Mouse (Mus musculus) ovary, adult 18-20 months (tissue): ENCODE results near the gene Tom1l1.
"Not testable (repeated sequence)": the region's sequence is repeated elsewhere in the genome, so short reads cannot be mapped to it uniquely, and the experiment has no call there.

Experiments
- DNase-seq: peaks from one replicate; pipeline ENCODE4 v3.0.0; 2022; ENCODE audit warnings: low spot score, mixed read lengths

Tom1l1 gene

DNA sequence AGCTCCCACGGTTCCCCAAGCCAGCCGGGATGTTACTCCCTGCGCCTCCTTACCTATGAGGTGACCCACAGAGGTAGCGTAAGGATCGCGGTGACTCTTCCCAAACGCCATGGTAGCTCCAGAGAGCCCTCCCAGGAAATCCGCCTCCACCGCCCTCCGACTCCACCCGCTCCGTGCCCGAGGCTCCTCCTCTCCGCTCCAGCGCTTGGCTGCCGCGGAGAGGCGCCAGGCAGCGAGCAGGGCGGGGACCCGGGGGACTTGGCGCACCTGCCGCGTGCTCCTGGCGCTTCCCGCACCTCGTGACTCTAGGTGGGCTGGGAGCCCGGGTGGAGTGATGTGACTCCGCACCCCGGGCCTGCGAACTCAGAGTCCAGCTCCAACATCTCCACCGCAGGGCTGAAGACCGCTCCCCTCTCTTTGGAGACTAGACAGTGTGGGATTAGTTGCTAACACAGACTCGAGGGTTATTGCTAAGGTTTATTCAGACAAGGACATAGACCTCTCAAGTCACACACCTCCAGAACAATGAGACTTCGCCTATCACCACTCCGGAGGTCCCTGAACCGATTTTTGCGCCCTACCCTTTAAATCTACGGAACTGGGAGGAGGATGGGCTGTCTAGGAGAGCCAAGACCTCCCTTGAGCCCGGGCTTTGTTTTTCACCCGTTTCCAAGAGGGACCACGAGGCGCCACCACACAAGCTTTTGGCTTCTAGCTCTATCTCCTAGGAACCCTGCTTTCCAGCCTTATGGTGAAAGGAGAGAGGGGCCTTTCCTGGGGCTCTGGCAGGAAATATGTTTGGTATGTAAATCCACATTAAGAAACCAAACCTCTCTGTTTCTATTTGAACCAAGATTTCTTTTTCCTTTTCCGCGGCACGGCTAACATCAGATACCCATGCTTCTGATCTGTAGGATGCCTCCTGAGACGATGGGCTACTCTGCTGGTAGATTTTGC, at the start of gene Tom1l1:
Gene Tom1l1 (minus strand): TSS at position 907 of the 957 bp plus-strand sequence.
- peak; percentile 80 for DNase-seq

DNA sequence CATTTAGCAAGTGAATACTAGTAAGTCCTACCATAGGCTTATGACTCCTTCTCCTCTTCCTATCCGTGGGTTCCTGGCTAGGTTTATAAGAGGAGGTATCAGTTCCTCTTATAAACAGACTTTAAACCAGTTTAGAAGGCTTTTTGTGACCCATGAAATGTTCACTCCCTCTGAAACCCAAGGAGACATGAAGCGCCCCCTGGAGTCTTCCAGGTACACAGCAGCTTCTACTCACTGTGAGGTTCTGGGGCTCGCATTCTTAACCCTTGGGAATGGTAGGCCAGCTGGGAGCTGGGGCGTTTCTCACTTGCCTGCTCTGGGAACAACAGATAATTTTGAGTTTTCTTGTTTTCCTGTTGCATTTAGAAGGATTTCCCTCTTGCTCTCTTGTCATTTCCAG, 45.4 kb upstream of the Tom1l1 start:
- DNase-seq: no peak

DNA sequence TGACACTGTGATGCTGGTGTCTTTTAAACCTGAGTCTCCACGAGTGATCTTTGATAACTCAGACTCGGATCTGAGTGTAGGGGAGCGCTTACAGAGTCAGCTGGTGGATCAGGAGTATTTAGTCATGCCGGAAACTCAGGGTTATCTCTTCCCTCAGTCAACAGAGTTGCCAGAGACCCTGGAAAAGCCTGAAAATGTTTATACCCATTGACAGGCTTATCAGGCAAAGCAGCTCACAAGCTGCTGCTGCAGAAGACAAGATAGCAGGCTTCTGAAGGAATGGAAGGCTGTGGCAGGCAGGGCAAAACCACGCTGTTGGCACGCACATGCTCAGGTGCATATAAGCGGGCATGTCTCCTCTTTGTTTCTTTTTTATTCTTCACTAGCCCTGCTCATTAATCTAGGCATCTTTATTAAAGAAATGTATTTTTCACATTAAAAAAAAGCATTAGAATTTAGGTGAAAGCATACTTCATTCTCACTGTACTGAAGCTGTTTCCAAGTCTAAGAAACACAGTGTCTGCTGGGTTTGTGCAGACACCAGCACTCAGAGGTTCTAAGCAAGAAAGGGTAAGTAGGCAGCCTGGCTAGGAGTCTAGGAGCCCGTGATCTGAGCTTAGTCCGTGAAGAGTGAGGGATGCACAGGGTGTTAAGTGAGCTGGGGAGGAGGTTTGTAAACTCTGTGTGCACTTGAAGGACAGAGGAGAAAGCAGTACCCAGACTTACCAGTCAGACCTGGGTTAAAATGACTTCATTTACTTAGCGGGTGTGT, 39.4 kb upstream of the Tom1l1 start:
- DNase-seq: no peak

DNA sequence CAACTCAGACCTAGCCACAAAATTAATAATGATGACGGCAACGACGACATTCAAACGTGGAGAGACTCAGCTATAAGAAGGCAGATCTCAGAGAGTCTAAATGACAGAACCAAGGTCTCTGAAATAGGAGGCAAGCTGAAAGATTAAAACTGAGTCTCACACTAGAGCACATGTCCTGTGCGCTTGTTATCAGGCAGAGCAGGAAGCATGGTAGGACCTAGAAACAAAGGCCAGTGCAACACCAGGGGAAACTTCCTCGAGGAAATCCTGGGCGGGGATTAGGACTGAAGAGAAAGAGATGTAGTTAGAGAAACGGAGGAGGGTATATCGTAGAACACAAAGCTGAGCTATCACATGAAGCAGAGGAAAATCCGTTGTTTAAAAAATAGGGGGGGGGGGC, 38.6 kb upstream of the Tom1l1 start:
- DNase-seq: no peak

DNA sequence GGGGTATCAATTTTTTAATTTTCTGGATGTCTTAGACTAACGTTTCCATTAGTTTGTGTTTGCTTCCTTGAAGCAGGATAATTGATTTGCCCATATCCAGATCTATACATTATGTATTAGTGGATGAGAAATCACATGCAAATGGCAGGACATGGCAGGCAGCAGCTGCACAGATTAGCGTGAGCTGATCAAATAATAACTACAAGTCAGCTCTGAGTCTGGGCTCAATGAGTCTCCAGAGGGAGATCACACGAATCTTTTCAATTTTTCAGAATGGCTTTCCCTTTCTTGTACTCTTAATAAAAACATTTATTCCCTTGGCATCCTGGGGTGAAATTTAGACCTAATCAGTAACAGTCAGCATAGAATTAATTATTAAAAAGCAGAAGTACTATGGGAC, 34.1 kb upstream of the Tom1l1 start:
- no peak for DNase-seq

DNA sequence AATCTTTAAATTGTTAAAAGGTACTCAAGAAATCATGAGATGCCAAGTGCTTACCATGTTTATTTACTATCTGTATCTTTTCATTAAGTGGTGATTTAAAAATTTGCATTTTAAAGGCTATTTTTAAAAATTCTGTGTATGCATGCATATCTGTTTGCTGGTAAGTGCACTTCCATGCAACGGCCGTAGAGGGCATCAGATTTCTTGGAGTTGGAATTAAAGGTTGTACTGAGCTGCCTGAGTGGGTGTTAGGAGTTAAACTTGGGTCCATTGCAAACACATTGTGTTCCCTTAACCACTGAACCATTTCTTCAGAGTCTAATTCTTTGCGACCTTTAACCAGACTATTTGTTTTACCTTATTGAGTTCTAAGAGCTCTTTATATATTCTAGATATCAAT, 29.6 kb upstream of the Tom1l1 start:
- DNase-seq: no peak

DNA sequence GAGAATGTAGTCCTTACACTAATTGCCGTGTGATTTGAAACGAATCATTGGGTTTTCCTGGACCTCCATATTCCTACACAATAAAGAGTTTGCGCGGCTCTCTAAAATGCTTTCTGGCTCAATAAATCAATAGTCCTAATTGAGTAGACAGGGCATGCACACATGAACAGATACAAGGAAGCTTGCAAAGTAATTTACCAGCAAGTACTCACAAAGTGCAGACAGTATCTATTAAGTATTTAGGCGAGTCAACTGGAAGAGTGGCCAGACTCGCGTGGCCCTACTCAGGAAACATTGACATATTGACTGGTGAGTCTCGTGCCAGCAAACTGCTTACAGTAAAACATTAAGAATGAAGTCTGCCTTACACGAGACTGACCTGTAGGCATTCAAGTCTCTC, 23.4 kb upstream of the Tom1l1 start:
- DNase-seq: no peak

DNA sequence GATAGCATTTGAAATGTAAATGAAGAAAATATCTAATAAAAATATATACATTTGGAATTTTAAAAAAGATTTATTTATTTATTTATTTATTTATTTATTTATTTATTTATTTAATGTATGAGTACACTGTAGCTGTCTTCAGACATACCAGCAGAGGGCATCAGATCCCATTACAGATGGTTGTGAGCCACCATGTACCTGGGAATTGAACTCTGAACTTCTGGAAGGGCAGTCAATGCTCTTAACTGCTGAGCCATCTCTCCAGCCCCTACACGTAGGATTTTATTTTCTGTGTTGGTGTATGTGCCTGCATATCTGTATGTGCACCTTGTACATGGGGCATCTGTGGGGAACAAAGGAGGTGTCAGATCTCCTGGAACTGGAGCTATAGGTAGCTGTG, 19.0 kb upstream of the Tom1l1 start:
- DNase-seq: not testable (repeated sequence)

DNA sequence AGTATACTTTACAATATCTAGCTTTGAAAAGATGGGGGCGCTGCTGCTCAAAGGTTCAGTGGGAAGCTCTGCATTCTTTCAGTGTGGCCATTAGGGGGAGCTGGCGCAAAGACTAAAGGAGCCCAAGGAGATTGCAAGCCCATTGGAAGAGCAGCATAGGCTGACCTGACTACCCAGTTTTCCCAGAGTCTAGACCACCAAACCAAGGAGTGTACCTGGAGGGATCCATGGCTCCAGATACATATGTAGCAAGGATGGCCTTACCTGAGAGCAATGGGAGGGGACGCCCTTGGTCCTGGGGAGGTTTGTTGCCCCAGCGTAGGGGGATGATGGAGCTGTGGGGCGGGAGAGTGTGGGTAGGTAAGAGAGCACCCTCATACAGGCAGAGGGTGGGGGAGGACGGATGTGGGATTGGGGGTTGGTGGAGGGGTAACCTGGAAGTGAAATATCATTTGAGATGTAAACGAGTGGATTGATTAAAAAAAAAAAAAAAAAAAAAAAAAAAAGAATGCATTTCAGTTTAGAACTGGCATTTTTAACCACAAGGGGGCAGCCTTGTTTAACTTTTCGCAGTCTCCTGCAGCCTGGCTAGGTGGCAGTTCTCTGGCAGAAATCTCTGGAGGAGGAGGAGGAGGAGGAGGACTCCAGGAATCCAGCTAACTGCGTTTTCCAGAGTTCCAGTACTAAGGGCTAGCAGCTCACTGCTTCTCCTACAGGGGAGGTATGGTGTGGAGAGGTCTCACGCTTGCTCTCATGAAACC, 9.5 kb upstream of the Tom1l1 start:
- peak; percentile 44 for DNase-seq

DNA sequence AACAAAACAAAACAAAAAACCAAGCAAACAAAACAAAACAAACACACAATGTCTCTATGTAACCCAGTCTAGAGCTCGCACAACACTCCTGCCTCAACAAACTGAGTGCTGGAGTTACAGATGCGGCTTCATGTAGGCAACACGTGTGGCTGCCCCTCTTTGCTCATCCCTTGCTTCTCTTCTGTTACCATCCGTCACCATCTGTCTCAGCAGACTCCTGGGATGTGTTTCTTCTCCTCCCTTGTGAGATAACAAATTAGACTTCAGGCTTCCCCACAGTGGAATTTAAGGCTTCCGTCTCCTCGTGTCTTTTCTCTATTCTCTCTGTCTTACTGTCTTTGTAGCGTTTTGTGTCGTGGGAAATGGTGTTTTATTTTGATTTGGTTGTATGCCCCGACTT, 7.6 kb upstream of the Tom1l1 start:
- no peak for DNase-seq

DNA sequence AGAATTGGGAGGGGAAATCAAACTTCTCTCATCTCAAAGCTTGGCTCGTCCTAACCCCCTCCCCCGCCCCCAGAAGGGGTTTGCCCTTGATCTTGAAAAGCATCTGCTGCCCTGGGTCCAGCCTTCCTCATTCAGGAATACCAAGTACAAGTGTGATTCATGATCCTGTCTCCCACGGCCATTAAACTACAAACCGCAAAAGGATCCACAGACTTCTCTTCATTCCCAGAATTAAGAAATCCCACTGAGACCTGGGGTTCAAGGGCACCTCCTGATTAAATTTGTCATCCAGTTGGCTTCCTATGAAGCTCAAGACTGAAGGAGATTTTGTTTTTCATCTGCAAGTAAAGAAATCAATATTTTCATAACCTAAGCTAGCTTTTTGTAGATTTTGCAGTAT, 6.0 kb upstream of the Tom1l1 start:
- DNase-seq: no peak

DNA sequence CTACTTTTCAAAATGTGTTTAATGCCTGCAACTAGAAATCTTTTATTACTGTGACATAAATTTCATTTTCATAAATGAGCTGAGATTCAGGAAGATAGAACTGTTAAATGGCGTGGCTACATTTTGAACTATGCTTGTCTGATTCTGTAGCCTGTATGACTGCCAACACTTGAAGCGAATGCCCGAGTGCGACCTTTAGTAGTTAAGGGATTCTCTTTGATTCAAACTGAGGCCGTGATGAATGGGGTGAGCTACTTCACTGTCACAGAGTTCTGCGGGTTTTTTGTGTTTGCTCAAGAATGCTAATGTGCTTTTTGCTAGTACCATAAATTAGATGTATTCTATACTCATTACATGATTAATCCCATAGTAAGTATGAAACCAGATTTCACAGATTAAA, 2.2 kb upstream of the Tom1l1 start:
- no peak for DNase-seq

DNA sequence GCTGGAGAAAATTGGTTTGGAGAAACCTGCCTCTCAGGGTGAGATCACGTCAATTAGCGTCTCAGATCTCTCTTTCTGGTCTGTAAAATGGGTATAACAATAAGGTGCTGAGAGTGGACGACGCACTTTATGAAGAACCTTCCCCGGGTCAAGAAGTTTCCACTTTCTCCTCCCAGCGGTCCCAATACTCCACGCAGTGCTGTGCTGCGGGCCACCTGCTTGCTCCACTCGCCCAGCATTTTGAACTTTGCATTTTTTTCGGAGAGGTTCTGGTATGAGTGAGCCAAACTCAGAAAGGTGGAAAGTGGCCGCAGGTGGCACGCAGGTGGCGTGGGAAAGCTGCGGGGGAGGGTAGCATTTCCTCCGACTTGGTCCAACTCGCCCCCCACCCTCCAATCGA, 1.1 kb downstream of the Tom1l1 start:
- no peak for DNase-seq

DNA sequence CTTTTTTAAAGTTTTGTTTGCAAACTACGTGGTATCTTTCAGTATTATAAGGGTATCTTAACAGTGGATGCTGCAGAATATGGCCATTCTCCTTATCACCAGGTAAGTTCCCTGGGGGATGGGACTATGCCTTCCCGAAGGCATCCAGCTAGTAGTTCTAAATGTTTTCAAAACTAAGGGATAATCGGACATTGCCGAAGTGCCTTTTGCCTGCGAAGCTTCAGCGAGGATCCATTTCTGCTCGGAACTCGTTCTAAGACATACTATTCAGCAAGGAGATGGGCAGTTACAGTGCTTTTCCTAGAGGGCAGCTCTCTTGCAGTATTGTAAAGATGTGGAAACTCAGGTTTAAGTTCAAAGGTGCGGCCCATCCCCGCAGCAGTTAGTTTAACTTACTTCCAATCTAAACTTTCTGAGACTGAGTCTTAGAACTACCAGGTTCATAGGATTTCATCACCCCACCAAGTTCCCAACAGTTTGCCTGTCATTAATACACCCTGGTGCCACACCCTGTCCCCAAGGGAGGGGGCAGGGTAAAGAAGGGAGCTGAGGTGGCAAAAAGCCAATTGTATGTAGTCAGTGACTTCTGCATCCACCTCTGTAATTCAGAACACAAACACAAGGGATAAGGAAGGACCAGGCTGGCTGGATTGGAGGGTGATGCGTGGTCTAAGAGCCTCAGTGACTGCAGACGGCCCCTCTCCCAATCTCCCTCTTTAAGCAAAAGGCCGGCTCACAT, 1.7 kb downstream of the Tom1l1 start:
- no peak for DNase-seq

DNA sequence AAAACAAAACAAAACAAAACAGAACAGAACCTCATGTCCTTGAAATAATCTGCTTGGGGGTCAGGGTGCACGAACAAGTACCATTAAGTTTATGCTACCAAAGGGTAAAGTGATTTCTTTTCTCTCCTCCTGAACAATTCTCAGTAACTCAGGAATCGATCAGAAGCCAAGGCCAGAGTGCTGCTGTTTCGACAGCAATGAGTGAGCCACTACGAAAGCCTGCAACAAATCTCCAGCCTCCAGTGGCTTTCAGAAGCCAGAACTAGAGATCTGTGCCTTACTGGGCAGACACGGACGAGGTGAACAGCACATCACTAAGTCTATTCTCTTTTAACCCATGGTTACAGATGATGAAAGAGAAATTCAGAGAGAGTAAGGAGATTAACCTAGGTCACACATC, 3.0 kb downstream of the Tom1l1 start:
- no peak for DNase-seq

DNA sequence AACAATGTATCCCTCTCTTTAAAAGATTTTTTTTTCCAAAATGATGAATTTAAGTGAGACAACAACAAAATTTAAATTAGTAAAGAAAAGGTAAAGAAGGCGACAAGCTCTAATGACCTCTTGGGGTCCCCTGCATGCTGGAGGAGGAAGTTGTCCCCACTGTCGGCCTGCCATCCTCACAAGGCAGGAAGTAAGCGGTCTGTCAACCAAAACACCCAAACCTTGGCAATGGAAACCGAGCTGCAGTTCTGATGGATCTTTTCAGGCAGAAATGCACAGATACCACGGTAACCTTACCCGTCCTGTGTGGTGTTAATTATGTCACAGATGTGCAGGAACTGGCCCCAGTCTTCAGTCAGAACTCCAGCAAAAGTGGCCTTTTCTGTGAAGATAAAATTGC, 3.4 kb downstream of the Tom1l1 start:
- no peak for DNase-seq

DNA sequence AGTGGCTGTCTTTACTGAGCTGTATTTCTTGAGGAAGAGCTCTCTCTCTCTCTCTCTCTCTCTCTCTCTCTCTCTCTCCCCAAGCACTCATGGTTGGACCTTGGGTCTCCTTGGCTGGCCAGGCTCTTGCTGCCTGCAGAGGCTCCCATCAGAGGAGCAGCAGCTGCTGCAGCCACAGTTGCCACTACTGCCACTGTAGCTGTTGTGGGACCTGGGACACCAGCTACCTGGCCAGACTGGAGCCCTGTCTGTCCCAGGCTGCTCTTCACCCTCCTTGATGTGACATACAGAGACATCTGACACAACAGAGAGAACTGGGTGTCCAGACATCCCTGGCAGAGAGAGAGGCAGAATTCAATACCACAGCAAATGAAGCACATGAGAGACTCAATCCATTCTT, 7.0 kb downstream of the Tom1l1 start:
- DNase-seq: no peak

DNA sequence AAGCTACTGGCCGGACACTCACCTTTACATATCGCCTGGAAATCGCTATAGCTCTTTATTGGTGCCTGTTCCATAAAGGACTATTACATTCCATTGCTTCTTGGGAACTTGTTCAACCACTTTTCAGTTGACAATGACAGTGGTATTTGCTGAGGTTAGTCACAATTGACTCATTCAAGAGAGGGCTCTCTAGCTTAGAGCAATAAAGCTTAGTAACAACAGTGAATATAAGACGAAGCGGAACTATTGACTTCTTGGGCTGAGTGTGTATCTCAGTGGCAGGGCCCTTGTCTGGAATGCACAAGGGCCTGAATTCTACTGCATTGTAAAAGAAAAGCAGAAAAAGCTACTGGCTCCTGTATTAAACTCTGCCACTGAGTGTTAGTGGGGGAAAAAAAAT, 9.6 kb downstream of the Tom1l1 start:
- no peak for DNase-seq

DNA sequence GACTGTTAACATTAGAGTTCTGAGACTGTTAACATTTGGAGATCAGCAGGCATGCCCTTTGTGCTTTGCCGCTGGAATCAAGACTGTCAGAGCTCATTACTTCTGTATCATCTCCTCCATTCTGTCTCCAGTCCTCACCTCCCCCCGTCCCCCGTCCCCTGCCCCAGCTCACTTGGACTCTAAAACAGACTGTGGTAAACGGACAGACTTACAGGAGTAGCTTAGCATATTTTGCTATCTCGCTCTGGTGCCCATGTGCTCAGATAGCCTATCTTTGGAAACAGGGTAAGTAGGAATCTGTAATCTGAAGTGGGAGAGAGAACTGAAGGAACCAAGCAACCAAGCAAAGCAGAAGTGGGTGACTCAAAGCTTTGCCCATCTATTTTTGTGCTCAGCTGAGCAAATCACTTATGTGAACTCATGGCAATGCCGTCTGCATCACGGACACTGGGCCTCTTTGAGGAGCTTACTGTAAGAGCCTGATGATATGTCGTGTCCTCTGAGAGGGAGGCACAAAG, 10.3 kb downstream of the Tom1l1 start:
- no peak for DNase-seq

DNA sequence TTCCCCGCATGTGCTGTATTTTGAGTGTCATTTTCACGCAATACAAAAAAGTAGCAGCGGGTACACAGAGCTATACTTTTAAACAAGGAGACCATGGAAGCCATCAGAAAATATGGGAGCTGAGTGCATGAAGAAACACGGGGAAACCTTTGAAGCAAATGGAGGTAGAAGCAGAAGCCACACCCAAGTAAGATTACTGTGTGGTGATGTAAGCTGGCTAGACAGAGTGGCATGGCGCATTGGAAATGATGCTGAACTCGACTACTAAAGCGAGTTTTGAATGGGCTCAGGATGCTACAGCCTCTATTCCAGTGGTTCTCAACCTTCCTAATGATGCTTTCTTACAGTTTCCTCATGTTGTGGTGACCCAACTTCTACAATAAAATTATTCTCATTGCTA, 11.1 kb downstream of the Tom1l1 start:
- no peak for DNase-seq

DNA sequence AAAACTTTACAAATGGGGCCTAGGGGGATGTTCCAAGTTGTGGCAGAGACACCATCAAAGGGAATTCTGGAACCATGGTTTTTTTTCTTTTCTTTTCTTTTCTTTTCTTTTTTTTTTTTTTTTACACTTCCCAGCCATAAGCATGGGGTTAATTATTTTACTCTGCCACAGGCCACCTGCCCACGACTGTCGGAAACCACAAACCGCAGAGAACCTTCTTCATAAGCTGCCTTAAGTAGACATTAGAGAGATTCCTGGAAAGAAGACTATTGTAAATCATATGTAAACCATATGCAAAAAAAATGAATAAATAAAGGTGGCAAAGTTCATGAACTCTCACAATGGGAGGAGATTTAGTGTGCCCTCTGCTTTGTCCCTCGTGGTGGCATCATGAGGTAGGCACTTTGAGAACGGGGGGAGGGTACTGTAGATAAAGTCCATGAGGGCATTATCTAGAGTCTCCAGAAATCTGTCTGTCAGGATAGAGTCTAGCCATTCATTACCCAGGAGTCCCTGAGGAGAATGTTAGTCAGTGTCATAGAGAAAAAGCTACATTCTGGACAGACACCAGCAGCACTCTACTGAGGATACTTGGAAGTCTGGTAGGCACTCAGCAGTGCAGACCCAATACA, 12.6 kb downstream of the Tom1l1 start:
- DNase-seq: no peak
